Mouse (Mus musculus) embryonic stem cell, embryonic (primary cell): ENCODE results near the gene Setd7.

ENCODE experiments used
- CTCF ChIA-PET, 4 experiments: fragments of 300-600 bp in 2 of 4; fragments of 350-600 bp in 2 of 4; sonication (Branson Sonifier 250); formaldehyde crosslinking; loops; one replicate each; lab custom pipeline; 2022; ENCODE audit warnings: inconsistent platforms in 2 of 4; lab: Charles Lee
- POLR2A ChIA-PET, 4 experiments: fragments of 300-600 bp in 2 of 4; fragments of 350-600 bp in 2 of 4; sonication (Branson Sonifier 250); formaldehyde crosslinking; loops; one replicate each; lab custom pipeline; 2022; ENCODE audit warnings: antibody characterized with exemption in 4 of 4, inconsistent platforms in 1 of 4; lab: Charles Lee

Setd7 gene

DNA sequence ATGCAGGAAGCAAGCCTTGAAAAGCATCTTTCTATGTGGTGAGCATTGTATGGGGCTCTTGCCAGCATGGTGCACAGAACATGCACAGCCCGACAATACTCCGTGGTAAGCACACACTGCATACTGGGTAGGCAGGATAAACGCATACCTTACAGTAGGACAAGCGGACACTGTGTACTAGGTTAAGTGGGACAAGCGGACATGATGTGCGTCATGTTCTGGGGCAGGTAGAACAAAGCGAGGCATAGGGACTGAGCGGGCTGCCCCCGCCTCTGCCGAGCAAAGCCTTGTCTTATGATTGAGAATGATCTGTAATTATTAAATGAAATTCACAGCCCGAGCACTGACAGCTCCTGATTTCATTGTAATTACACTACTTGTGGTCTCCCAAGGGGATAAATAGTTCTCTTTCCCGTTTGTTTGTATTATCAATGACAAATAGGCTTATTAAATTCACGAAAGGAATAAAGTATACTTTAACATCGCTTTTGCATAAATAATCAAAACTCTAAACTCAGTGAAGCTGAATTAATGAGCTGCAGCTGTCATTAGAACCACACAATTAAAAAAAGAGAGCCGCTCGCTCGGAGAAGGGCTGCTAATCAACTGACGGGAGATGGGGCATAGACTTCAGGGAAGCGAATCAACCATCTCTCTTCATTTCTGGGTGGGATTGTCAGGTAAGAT is 16.1 kb downstream of the Setd7 start:
- POLR2A ChIA-PET = interaction anchor here in 1 of 4 experiments (1.2 kb wide), 1 partner anchor 33 kb away, joined by 3 read pairs; no protein-coding TSS in a partner anchor
- CTCF ChIA-PET = interaction anchor here in 1 of 4 experiments (1.7 kb wide), 1 partner anchor 16 kb away, joined by 6 read pairs; the partner anchor contains the start of gene Setd7

DNA sequence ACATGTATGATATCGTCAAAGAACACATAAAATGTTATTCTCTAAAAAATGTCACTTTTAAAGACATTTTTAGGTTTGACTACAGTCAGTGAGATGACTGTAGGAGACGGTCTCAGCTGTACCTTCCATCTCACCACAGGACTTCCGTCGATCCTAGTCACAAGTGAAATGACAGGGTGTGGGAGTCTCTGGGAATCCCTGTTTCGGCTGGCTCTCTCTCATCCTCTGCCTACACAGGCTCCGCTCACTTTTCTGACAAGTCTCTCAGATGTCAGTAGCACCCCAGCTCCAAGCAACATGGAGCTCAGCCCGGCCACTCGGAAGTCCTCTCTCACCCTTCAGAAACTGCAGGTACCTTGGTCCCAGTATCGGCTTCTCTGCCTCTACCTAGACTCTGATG is 20.0 kb downstream of the Setd7 start:
- POLR2A ChIA-PET = interaction anchor here in 2 of 4 experiments (0.6 to 2.2 kb wide), 8 partner anchors 15 to 182 kb away, joined by 3 to 14 read pairs (median 7); partner anchors contain the start of gene Setd7 (in 2 of the 2)
- CTCF ChIA-PET = interaction anchor here in 3 of 4 experiments (0.6 to 1.8 kb wide), 10 partner anchors 14 to 112 kb away, joined by 3 to 18 read pairs (median 4); partner anchors contain the start of gene Setd7 (in 1 of the 3)

DNA sequence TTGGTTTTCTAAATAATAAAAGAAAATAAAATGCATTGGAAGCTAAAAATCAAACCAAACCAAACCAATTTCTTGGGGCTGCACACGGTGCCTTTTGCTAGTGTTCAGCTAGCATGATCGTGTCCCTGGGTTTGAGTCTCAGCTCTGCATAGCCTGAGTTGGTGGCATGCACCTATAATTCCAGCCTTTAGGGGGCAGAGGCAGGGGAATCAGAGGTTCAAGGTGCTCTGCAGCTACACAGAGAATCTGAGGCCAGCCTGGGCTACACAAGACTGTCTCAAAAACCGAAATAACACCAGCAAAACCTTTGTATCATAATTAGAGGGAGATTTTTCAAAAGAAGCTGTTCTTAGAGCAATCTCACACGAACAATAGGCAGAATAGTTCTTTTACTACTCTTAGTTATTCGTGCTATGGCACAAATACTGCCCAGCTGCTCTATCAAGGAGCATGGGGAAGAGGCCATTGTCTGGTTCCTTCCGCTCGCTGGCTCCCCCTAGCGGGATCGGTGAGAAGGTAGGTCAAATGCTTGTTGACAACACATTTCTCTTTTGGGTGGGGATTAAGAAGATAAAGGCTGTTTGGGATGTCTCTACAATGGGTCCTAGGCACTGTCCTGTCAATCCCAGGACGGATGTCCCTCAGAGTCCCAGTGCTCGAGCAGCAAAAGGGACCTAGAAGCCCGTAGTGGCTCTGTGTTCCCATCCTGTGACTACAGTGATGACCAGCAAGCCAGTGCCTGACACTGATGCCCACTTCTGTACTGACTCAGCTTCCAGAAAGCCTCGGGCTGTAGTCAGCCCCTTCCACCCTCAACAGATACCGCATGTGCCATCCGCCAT is 20.9 kb downstream of the Setd7 start:
- ChIA-PET CTCF (interaction anchor here (0.5 to 1.8 kb wide), 57 partner anchors 8 to 818 kb away, joined by 3 to 18 read pairs (median 4); partner anchors contain the start of genes Rab33b (in 1 of the 4) and Setd7 (in 1 of the 4)), POLR2A (interaction anchor here in 3 of 4 experiments (0.5 to 2.2 kb wide), 23 partner anchors 9 to 303 kb away, joined by 3 to 14 read pairs (median 3); partner anchors contain the start of genes Setd7 (in 2 of the 3) and Ndufc1 (in 1 of the 3))

DNA sequence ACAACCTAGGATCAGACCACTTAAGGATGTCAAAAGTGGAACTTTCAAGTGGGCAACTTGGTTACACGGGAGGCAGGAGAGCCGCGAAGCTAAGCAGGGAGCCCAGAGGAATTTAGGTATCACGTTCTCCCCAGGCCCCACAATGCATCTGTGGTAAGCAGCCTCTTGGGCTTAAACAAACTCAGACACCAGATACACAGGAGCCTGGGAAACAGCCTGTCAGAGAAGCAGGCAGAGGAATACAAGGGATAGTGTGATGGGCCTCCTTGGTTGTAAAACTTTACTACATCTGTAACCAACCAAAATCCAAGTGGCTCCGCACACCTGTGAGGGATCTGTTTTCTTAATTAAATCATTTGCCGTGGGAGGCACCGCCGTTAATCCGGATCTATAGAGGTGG is 26.7 kb downstream of the Setd7 start:
- ChIA-PET CTCF (interaction anchor here in 1 of 4 experiments (1.6 kb wide), 1 partner anchor 9 kb away, joined by 4 read pairs; no protein-coding TSS in a partner anchor), POLR2A (interaction anchor here in 2 of 4 experiments (0.8 to 2.4 kb wide), 3 partner anchors 8 to 63 kb away, joined by 3 to 10 read pairs (median 3); no protein-coding TSS in a partner anchor)

DNA sequence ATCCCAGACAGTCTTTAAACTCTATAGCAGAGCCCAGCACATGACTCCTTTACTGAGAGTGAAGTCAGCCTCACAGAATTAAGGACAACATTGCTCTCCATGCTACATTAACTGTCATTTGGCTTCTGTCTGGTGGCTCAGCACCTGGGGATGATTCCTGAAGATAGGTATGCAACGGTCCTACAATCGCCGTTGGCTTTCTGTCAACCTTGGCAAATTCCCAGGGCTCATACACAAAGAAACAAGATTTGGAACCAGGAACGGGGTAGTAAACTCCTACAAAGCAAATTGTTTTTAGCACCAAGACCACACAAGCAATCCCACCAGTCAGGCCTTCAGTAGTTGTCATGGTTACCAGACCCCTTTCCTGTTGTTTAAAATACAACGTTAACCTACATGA is 27.1 kb downstream of the Setd7 start:
- ChIA-PET POLR2A (interaction anchor here in 1 of 4 experiments (2.4 kb wide), 1 partner anchor 8 kb away, joined by 10 read pairs; no protein-coding TSS in a partner anchor), CTCF (no interaction called here)

DNA sequence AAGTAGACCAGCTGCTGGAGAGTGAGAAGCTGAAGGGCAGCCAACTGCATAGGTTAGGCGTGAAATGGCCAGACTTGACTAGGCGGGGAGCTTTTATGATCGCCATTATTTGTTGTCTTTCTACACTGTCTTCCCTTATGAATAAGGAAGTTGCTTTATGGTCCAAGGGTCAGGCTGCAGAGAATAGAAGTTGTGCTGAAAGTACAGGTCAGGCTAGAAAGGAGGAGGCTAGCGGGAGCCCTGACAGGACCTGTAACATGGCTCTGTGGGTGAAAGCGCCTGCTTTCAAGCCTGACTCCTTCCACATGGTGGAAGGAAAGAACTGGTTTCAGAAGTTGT is 28.4 kb downstream of the Setd7 start:
- POLR2A ChIA-PET = no interaction called here
- CTCF ChIA-PET = interaction anchor here in 2 of 4 experiments (0.5 to 0.6 kb wide), 2 partner anchors 143 to 1431 kb away, joined by 3 to 8 read pairs; no protein-coding TSS in a partner anchor

DNA sequence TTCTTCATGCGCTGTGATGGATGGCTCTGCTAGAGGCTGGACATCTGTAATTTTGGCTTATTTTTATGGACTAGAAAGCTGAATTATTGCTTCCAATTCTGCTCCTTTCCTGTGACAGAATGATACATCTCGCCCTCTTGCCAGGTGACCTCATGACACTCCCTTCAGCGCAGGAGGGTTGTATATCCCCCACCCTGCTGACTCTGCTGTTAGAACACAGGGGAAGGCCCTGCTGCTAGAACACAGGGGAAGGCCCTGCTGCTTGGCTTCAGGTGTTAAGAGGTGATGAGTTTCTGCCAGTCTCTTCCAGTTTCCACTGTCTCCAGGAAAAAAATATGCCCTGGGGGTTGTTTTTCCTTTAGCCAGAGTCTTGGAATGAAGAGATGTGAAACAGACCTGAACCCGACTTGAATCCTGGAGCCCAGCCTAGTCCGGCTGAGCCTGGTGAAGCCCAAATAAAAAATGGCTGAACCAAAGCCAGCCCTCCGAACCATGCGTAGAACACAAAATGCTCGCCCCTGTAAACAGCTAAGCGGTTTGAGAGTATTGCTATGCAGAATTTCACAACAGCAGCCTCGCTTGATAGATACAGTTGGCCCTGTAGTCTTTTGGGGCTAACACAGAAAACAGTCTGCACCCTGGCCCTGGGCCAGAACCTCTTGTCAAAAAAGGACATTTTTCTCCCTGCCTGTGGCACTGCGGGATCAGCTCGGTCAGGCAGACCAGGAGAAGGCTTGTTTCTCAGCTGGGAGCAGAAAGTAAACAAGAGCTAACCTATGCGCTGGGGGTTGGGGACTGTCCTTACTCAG is 29.0 kb downstream of the Setd7 start:
- ChIA-PET CTCF (interaction anchor here (0.5 to 1.4 kb wide), 7 partner anchors 8 to 1432 kb away, joined by 3 to 8 read pairs (median 4); no protein-coding TSS in a partner anchor), POLR2A (interaction anchor here in 2 of 4 experiments (0.9 to 1.4 kb wide), 4 partner anchors 8 to 39 kb away, joined by 3 read pairs; no protein-coding TSS in a partner anchor)

DNA sequence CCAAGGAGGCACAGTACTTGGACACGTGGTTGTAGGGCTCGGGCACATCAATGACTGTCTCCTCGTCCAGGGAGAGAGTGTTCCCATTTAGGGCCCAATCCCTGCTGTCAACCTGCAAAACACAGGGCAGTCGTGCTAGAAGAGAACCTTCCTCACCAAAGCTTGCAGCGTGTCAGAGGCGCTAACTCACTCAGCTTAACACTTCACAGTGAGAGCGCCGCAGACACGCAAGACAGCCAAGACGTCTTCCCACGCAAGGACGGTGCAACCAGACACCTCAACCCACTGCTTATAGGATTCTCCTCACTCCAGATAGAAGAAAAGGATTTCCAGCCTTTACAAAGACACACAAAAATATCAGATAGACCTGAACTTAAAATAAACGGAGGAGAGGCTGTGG is 33.8 kb downstream of the Setd7 start:
- ChIA-PET CTCF (interaction anchor here in 2 of 4 experiments (1.0 to 1.5 kb wide), 3 partner anchors 14 to 16 kb away, joined by 3 to 4 read pairs (median 4); no protein-coding TSS in a partner anchor), POLR2A (interaction anchor here in 2 of 4 experiments (1.0 to 2.3 kb wide), 5 partner anchors 8 to 50 kb away, joined by 3 to 10 read pairs (median 3); partner anchors contain the start of gene Setd7 (in 1 of the 2))

DNA sequence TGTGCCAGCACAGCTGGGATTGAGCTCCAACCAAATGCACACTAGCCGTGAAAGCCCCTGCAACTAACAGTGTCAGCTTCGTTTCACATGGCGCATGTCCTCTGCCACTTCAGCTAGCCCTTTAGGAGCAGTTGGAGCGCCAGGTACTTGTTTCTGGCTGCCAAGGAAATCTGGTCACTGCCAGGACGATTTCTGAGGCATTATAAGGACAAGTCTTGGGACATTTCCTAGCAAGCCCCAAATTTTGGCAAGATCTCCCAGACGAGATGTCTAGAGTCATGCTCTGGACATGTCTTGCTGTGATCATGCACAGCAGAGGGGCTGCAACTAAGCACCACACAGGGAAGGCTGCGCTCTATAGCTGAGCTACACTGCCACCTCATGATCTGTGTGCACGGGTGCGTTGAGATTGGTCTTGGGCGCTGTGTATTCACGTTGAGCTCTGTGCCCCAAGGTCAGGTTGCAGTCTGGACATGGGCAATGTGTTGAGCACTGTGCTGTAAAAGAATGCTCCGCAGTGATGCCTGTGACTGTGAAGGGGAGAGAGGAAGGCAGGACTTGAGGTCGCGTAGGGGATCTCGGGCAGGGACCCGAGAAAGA is 35.4 kb downstream of the Setd7 start:
- CTCF ChIA-PET = interaction anchor here (0.5 to 2.5 kb wide), 6 partner anchors 9 to 1319 kb away, joined by 3 to 15 read pairs (median 7); no protein-coding TSS in a partner anchor
- POLR2A ChIA-PET = interaction anchor here in 2 of 4 experiments (0.8 to 2.3 kb wide), 23 partner anchors 9 to 126 kb away, joined by 3 to 16 read pairs (median 4); partner anchors contain the start of genes Rab33b (in 2 of the 2) and Setd7 (in 2 of the 2)

DNA sequence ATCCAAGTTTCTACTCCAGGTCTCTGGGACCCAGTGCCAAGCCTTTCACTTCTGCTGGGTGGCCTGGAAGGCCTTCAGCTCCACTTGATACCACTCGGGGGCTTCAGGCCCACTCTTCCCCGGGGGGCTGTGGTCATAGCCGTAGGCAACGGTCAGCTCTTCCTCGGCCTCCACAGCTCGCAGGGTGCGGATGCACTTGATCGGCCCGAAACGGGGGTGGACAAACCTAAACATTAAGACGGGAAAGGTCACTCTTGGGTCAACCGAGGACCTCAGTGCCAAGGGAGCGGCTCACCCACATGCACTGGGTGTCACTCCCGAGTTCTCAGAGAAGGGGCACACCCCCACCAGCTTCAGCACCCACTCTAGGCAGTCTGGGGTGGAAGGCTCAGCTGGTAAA is 39.4 kb downstream of the Setd7 start:
- POLR2A ChIA-PET = interaction anchor here in 1 of 4 experiments (1.0 kb wide), 1 partner anchor 38 kb away, joined by 3 read pairs; the partner anchor contains the start of gene Rab33b
- CTCF ChIA-PET = interaction anchor here in 1 of 4 experiments (3.0 kb wide), 1 partner anchor 11 kb away, joined by 10 read pairs; no protein-coding TSS in a partner anchor

DNA sequence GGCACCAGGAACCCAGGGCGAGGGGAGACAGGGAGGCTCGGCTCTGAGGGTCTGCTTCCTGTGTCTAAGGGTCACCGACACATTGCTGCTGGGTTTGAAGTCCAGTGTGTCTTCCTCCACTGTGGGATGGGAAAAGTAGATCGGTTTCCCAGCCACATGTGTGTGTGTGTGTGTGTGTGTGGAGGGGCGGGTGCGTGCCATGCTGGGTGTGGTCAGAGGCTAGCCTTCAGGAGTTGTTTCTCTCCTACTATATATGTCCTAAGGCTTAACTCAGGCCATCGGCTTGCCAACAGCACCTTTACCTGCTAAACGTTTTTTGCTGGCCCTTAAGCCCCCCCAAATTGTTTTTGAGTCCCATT is 41.9 kb downstream of the Setd7 start:
- POLR2A ChIA-PET = interaction anchor here in 2 of 4 experiments (0.6 to 1.3 kb wide), 2 partner anchors 13 to 41 kb away, joined by 3 read pairs; no protein-coding TSS in a partner anchor
- CTCF ChIA-PET = no interaction called here

DNA sequence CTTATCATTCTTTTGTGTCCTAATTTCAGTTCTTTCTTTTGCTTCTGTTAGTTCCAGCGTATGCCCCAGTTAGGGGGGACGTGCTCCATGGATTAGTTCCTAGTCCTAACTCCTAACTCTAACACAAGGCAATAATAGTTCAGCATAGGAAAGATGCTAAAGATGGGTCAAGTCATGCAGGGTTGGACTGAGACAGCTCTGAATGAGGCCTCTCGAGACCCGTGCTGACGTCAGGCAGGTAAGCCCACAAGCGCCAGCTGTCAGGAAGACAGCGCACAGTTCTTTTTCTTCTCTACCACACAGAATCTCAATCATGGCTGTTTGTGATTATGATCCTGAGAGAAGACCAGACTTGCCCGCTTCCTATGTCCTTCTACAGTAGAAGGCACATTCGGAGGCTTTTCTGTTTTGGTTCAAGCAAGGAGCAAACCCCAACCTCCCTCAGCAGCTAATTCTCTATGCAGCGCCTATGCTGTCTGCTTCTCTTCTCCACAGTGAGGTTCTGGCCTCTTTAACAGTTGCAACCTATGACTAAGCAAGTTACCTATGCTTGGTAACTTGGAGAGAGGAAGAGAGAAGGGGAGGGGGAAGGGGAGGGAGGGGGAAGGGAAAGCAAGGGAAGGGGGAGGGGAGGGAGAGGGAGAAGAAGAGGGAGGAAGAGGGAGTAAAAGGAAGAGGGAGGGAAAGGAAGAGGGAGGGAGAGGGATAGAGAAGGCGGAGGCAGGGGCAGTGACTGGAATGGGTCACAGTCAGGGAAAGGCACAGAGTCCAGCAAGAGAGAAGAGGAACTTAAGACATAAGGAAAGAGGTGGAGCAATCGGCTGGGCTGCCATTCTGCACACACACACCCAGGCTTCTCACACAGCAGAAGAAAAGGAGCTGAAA is 42.6 kb downstream of the Setd7 start:
- ChIA-PET POLR2A (interaction anchor here in 2 of 4 experiments (0.6 kb wide), 2 partner anchors 41 to 86 kb away, joined by 3 to 5 read pairs; no protein-coding TSS in a partner anchor), CTCF (interaction anchor here in 2 of 4 experiments (0.6 to 1.5 kb wide), 3 partner anchors 21 to 34 kb away, joined by 3 read pairs; partner anchors contain the start of gene Rab33b (in 1 of the 2))

DNA sequence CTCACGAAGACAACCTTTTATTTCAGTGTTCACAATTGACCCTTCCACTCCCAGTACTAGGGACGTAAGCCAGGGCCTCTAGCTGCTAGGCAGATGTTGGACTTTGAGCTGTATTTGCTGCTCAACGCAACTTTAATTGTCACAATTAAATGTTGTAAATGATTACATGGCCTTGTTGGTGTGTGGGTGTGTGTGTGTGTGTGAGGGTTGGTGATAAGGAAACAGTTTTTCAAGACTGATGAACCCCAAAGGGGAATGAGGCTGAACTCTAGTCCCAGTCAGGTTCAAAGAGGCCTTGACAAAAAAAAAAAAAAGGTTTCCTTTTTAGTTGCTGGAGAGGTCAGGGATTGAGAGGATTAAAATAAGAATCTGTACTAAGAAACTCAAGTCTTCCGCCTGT is 43.2 kb downstream of the Setd7 start:
- POLR2A ChIA-PET = interaction anchor here in 2 of 4 experiments (0.7 kb wide), 2 partner anchors 174 to 562 kb away, joined by 3 to 12 read pairs; no protein-coding TSS in a partner anchor
- CTCF ChIA-PET = interaction anchor here in 2 of 4 experiments (1.2 to 1.5 kb wide), 2 partner anchors 22 to 23 kb away, joined by 3 read pairs; no protein-coding TSS in a partner anchor

DNA sequence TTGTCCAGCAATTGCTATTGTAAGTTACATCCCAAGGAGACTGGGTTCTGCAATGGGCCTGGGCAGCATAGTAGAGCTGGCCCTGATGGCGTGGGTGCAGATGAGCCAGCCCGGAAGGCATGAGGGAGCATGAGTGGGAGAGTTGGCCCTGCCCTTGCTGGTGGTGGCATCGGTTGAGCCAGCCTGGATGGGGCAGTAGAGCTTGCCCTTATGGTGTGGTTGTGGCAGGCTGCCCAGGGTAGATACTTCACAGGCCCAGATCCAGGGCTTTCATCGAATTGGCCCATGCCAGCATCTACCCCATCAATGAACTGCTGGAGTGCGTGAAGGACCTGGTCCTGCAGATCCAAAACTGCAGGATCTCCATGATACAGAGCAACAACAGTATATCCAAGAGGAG is 48.7 kb downstream of the Setd7 start:
- POLR2A ChIA-PET = interaction anchor here in 1 of 4 experiments (1.0 kb wide), 1 partner anchor 13 kb away, joined by 6 read pairs; no protein-coding TSS in a partner anchor

DNA sequence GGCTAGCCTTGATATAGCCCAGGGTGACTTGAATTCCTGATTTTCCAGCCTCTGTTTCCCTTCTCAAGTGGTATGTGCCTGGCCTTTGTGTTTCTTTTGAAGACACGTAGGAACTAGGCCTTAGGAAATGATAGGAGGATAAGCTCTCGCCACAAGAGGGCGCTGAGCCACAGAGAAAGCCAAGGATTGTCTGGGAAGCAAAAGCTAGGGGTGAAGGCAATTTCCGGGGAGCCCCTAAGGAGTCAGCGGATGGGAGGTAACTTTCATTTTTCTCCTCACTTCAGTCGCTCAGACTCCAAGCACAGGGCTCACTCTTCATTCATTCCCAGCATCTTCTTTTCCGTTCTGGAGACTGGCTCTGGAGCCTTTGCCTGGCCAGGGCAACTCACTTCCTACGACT is 49.8 kb downstream of the Setd7 start:
- ChIA-PET POLR2A (interaction anchor here in 3 of 4 experiments (0.6 to 1.9 kb wide), 7 partner anchors 11 to 162 kb away, joined by 3 to 8 read pairs (median 5); no protein-coding TSS in a partner anchor), CTCF (interaction anchor here (0.5 to 3.0 kb wide), 53 partner anchors 9 to 731 kb away, joined by 3 to 23 read pairs (median 4); partner anchors contain the start of genes Setd7 (in 2 of the 4) and Rab33b (in 1 of the 4))

More for the DNA sequence above, 48.7 kb downstream of the Setd7 start:
- CTCF ChIA-PET = interaction anchor here (0.6 to 3.0 kb wide), 10 partner anchors 8 to 845 kb away, joined by 3 to 19 read pairs (median 8); no protein-coding TSS in a partner anchor
